Mouse (Mus musculus) hindbrain, embryonic 11.5 days (tissue): ENCODE results near the gene Cad. TPM values are rescaled to one million over a fixed set of nuclear protein-coding genes. Genes with fewer than 3 reads are reported as not detected.
"Not testable (repeated sequence)": the region's sequence is repeated elsewhere in the genome, so short reads cannot be mapped to it uniquely, and the experiment has no call there.

Source experiments
- ATAC-seq: fragments of 200-750 bp; cut with Nextera tagmentation; 2 replicates; pipeline ENCODE4 v1.8.0; 2017; ENCODE audit warnings: mild to moderate bottlenecking, moderate TSS enrichment, moderate library complexity; ENCODE audit not compliant: low FRiP score
- DNase-seq: peaks from one replicate; pipeline ENCODE4 v3.0.0-alpha.2; 2015; ENCODE audit warnings: low spot score
- H3K27ac ChIP-seq: fragments of 300-500 bp; sonication (generic); 2 replicates; pipeline ENCODE4 v1.5.1; 2014; ENCODE audit warnings: mild to moderate bottlenecking, low read depth, low read length
- H3K27me3 ChIP-seq: fragments of 300-500 bp; sonication (generic); 2 replicates; pipeline ENCODE4 v1.6.1; 2014; ENCODE audit warnings: mild to moderate bottlenecking, low read length, moderate library complexity, mixed read lengths; ENCODE audit not compliant: control insufficient read depth, insufficient read depth
- H3K36me3 ChIP-seq: fragments of 300-500 bp; sonication (generic); 2 replicates; pipeline ENCODE4 v1.6.1; 2014; ENCODE audit warnings: mild to moderate bottlenecking, low read length, moderate library complexity, mixed read lengths; ENCODE audit not compliant: control insufficient read depth, insufficient read depth
- H3K4me1 ChIP-seq: fragments of 300-500 bp; sonication (generic); replicated peaks from 2 replicates; pipeline ENCODE4 v1.6.1; 2014; ENCODE audit warnings: low read length, mixed read lengths; ENCODE audit not compliant: control insufficient read depth, insufficient read depth
- H3K4me2 ChIP-seq: fragments of 300-500 bp; sonication (generic); replicated peaks from 2 replicates; pipeline ENCODE4 v1.6.1; 2014; ENCODE audit warnings: mild to moderate bottlenecking, low read depth, low read length
- H3K4me3 ChIP-seq: fragments of 300-500 bp; sonication (generic); 2 replicates; pipeline ENCODE4 v1.5.1; 2014; ENCODE audit warnings: low read depth, low read length
- H3K9ac ChIP-seq: fragments of 300-500 bp; sonication (generic); 2 replicates; pipeline ENCODE4 v1.6.1; 2014; ENCODE audit warnings: low read depth, low read length
- H3K9me3 ChIP-seq: fragments of 300-500 bp; sonication (generic); 2 replicates; pipeline ENCODE4 v1.6.1; 2016; ENCODE audit warnings: low read length; ENCODE audit not compliant: control insufficient read depth
- WGBS: fragments of 180-500 bp; shearing (Covaris S2); extraction: QIAGEN DNeasy Blood & Tissue Kit; methylation state at CpG from one replicate; pipeline ENCODE4 v1.1.7; 2014; 5-methylcytosine and 5-hydroxymethylcytosine counted together
- polyA plus RNA-seq: library from polyadenylated mRNA; unstranded; fragments of >200 nt; fragmentation: Nextera tagmentation; extraction: Ambion mirVana; gene quantifications from 2 replicates; pipeline ENCODE4 v1.2.1, GENCODE M21; 2014

Cad gene
- polyA plus RNA-seq, 1 experiment from 2014 or later = 19.7 TPM

- Histone ChIP-seq H3K4me1 (no peaks in the 10 kb centered on the region), H3K36me3 (no peaks in the 10 kb centered on the region), H3K27me3 (no peaks in the 10 kb centered on the region), H3K4me2 (no peak overlapping the region), H3K9me3 (no peaks in the 10 kb centered on the region), H3K9ac (no peak overlapping the region), H3K4me3 (no peak overlapping the region), H3K27ac (no peak overlapping the region)
- DNase-seq = no peak
- ATAC-seq = no peak
- 92% methylated on average over 6 of the region's 6 CpGs for WGBS
These were observed 19.9 kb upstream of the Cad start for GRCm38 (mm10) chr5:31034669-31035068.

- 83% methylated on average over 11 of the region's 11 CpGs for WGBS
- H3K27ac ChIP-seq, H3K4me2 ChIP-seq, DNase-seq, H3K9me3 ChIP-seq, H3K4me1 ChIP-seq, H3K9ac ChIP-seq, ATAC-seq, H3K4me3 ChIP-seq, H3K27me3 ChIP-seq, H3K36me3 ChIP-seq: not testable (repeated sequence)
These were observed 18.0 kb upstream of the Cad start for GRCm38 (mm10) chr5:31036556-31036955.

- Histone ChIP-seq H3K27me3 (no peaks in the 10 kb centered on the region), H3K36me3 (no peaks in the 10 kb centered on the region), H3K4me3 (no peak overlapping the region), H3K9ac (no peak overlapping the region), H3K27ac (no peak overlapping the region), H3K9me3 (no peaks in the 10 kb centered on the region), H3K4me2 (no peak overlapping the region), H3K4me1 (no peaks in the 10 kb centered on the region)
- WGBS = 89% methylated on average over 7 of the region's 7 CpGs
- no peak for DNase-seq
- ATAC-seq = no peak
These were observed 16.3 kb upstream of the Cad start for GRCm38 (mm10) chr5:31038171-31038845.

GRCm38 (mm10) chr5:31046416-31046815 is 8.2 kb upstream of the Cad start:
- Histone ChIP-seq H3K4me3 (no peak overlapping the region), H3K27ac (no peak overlapping the region), H3K9me3 (no peaks in the 10 kb centered on the region), H3K4me1 (no peaks in the 10 kb centered on the region), H3K27me3 (no peaks in the 10 kb centered on the region), H3K36me3 (0 out of 2 replicates have a peak, but pooled peaks cover 2% of the 10 kb centered on the region), H3K4me2 (no peak overlapping the region), H3K9ac (no peak overlapping the region)
- DNase-seq (no peak), ATAC-seq (no peak)
- 94% methylated on average over 6 of the region's 6 CpGs for WGBS

- H3K4me3 ChIP-seq = no peak overlapping the region
- H3K9ac ChIP-seq = no peak overlapping the region; the same call in 1 of the 2 replicates
- 85% methylated on average over 5 of the region's 5 CpGs for WGBS
These were observed 7.5 kb upstream of the Cad start for GRCm38 (mm10) chr5:31047074-31047473.

GRCm38 (mm10) chr5:31047848-31048762 is 6.5 kb upstream of the Cad start, which contains the start of gene Atraid:
Gene Atraid (plus strand): TSS chr5:31048312.
- Histone ChIP-seq H3K4me2 (peak within 1 kb of the TSS; percentile 81), H3K36me3 (0 out of 2 replicates have a peak, but pooled peaks cover 2% of the 10 kb centered on the region), H3K27me3 (no peaks in the 10 kb centered on the region), H3K9me3 (no peaks in the 10 kb centered on the region), H3K27ac (peak within 1 kb of the TSS; percentile 90), H3K4me3 (peak within 1 kb of the TSS; percentile 72), H3K9ac (peak within 1 kb of the TSS; percentile 87), H3K4me1 (no peaks in the 10 kb centered on the region)
- under 1% methylated on average over 69 of the region's 73 CpGs for whole genome bisulfite sequencing
- DNase-seq (peak; percentile 98), ATAC-seq (peak; percentile 97)

More at GRCm38 (mm10) chr5:31047074-31047473, 7.5 kb upstream of the Cad start:
- DNase-seq (no peak), ATAC-seq (no peak)
- Histone ChIP-seq H3K4me2 (peak overlapping the region; percentile 81; the same call in 1 of the 2 replicates), H3K27ac (no peak overlapping the region), H3K36me3 (0 out of 2 replicates have a peak, but pooled peaks cover 2% of the 10 kb centered on the region), H3K4me1 (no peaks in the 10 kb centered on the region), H3K9me3 (no peaks in the 10 kb centered on the region), H3K27me3 (no peaks in the 10 kb centered on the region)

GRCm38 (mm10) chr5:31048763-31049641 is 5.6 kb upstream of the Cad start, which contains the start of gene Slc5a6:
Gene Slc5a6 (minus strand): TSS chr5:31048924.
- no peaks in the 10 kb centered on the region for H3K27me3 ChIP-seq
- H3K27ac ChIP-seq = peak within 1 kb of the TSS; percentile 90
- H3K36me3 ChIP-seq = 0 out of 2 replicates have a peak, but pooled peaks cover 2% of the 10 kb centered on the region
- WGBS = under 1% methylated on average over 23 of the region's 23 CpGs
- peak within 1 kb of the TSS; percentile 81 for H3K4me2 ChIP-seq
- H3K9ac ChIP-seq = peak within 1 kb of the TSS; percentile 87
- no peaks in the 10 kb centered on the region for H3K9me3 ChIP-seq
- ATAC-seq = peak; percentile 57
- H3K4me1 ChIP-seq = no peaks in the 10 kb centered on the region; the same call in 1 of the 2 replicates
- DNase-seq = peak; percentile 70
- H3K4me3 ChIP-seq = peak within 1 kb of the TSS; percentile 72

GRCm38 (mm10) chr5:31050427-31050826 is 4.2 kb upstream of the Cad start:
- DNase-seq = no peak
- H3K4me2 ChIP-seq = no peak overlapping the region
- no peak overlapping the region for H3K27ac ChIP-seq
- H3K9ac ChIP-seq = no peak overlapping the region
- no peak for ATAC-seq
- H3K9me3 ChIP-seq = no peaks in the 10 kb centered on the region
- no peaks in the 10 kb centered on the region for H3K36me3 ChIP-seq
- no peaks in the 10 kb centered on the region; the same call in 1 of the 2 replicates for H3K4me1 ChIP-seq
- no peak overlapping the region for H3K4me3 ChIP-seq
- no peaks in the 10 kb centered on the region for H3K27me3 ChIP-seq
